Mouse (Mus musculus): ENCODE measurements around the gene Snf8. TPM values are rescaled to one million over a fixed set of nuclear protein-coding genes. Genes with fewer than 3 reads are reported as not detected.

The Snf8 gene
- polyA plus RNA-seq, 1 experiment from 2014 or later, result 92.6 TPM

GRCm38 (mm10) chr11:96075177-96075508 lies 40.5 kb downstream of the Snf8 start:
- Histone ChIP-seq H3K9me3 (replicated peaks; ENCODE audit: control insufficient read depth, low read length) (no peaks in the 10 kb centered on the region), H3K27me3 (ENCODE audit: control insufficient read depth, insufficient read depth, low read length) (no peaks in the 10 kb centered on the region), H3K36me3 (ENCODE audit: control insufficient read depth, insufficient read depth, low read length) (no peaks in the 10 kb centered on the region), H3K4me2 (ENCODE audit: low read depth, low read length) (peak overlapping the region; percentile 71), H3K4me1 (ENCODE audit: control insufficient read depth, insufficient read depth, low read length) (peaks cover 13% of the 10 kb centered on the region; the same call in 1 of the 2 replicates), H3K27ac (ENCODE audit: low read length) (peak overlapping the region; percentile 80), H3K9ac (ENCODE audit: low read length) (peak overlapping the region; percentile 88), H3K4me3 (replicated peaks; ENCODE audit: low read length) (peak overlapping the region; percentile 79)
- 2% methylated on average over 15 of the region's 15 CpGs for WGBS
- no peak for ATAC-seq (ENCODE audit: insufficient read depth, low FRiP score)

DNA sequence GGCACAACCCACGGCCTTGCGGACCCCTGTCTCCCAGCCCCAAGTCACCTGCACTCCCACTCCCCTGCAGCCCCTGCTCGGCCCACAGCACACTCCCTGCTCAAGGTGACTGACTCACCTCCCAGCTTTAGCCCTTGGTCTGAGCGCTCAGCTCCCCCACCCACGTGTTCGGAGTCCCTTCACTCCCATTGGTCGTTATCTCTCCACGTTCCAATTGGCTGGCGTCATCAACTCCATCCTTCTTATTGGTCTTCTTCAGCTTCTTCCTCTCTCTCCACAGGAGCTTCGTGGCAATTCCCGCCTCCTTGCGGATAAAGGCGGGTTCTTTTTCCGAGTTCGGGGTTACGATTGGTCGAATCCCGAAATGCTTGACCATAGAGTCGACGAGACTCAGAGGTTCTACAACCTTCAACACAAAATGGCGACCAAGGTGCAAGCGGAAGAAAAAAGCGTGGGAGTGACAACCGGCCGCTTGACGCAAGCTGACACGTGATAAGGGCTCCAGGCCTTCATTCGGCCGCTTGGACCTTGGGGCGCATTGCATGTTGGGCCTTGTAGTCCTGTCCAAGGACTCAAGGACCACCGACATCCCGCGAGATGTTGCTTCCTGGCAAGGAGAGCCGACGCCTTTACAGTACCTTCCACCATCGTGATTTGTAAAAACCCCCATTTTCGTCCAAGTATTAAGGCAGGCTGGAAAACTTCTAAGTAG lies 41.0 kb downstream of the Snf8 start, which contains the start of gene Atp5g1:
TSS of gene Atp5g1 (minus strand) at position 162 of the 712 bp plus-strand sequence.
- WGBS, result 1% methylated on average over 37 of the region's 37 CpGs
- Histone ChIP-seq H3K4me2 (ENCODE audit: low read depth, low read length) (peak within 1 kb of the TSS; percentile 71), H3K27me3 (ENCODE audit: control insufficient read depth, insufficient read depth, low read length) (no peaks in the 10 kb centered on the region), H3K36me3 (ENCODE audit: control insufficient read depth, insufficient read depth, low read length) (no peaks in the 10 kb centered on the region), H3K4me3 (replicated peaks; ENCODE audit: low read length) (peak within 1 kb of the TSS; percentile 79), H3K4me1 (ENCODE audit: control insufficient read depth, insufficient read depth, low read length) (peaks cover 13% of the 10 kb centered on the region; the same call in 1 of the 2 replicates), H3K9me3 (replicated peaks; ENCODE audit: control insufficient read depth, low read length) (no peaks in the 10 kb centered on the region), H3K9ac (ENCODE audit: low read length) (peak within 1 kb of the TSS; percentile 88), H3K27ac (ENCODE audit: low read length) (peak within 1 kb of the TSS; percentile 82)
- ATAC-seq (ENCODE audit: insufficient read depth, low FRiP score), result peak; percentile 96

DNA sequence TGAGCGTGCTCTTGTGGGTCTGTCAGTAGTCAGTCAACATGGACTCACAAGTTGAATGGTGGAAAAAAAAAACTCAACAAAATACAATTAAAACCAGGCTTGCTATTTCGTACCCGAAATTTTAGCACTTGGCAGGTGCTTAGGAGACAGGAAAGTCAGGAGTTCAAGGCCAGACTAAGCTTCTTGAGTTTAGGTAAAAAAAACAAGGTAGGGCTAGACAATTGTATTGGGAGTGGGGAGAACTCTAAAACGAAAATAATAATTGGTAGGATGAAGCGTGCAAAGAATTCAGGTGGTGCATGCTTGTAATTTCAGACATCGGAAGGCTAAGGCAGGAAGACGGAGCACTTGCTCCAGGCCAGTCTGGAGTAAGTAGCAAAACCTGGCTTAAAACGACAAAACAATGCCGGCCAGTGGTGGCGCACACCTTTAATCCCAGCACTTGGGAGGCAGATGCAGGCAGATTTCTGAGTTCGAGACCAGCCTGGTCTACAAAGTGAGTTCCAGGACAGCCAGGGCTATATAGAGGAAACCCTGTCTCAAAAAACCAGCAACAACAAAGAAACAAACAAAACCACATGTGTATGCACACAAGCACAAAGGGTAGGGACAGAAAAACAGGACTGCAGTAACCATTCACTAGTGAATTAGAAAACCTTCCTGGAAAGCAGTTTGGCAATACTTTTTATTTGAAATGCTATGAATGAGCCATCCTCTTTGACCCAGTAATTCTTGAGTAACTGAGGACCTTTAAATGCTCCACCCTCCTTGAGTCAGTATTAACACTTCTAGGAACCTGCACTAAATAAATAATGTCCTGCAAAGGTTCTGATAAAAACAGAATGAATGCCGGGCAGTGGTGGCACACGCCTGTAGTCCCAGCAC lies 41.8 kb downstream of the Snf8 start:
- no peaks in the 10 kb centered on the region for H3K27me3 ChIP-seq (ENCODE audit: control insufficient read depth, insufficient read depth, low read length)
- 57% methylated on average over 13 of the region's 13 CpGs for WGBS
- H3K27ac ChIP-seq (ENCODE audit: low read length), result peak overlapping the region; percentile 82
- H3K4me2 ChIP-seq (ENCODE audit: low read depth, low read length), result peak overlapping the region; percentile 59
- peak overlapping the region; percentile 52; the same call in 1 of the 2 replicates for H3K9ac ChIP-seq (ENCODE audit: low read length)
- H3K4me3 ChIP-seq (replicated peaks; ENCODE audit: low read length), result peak overlapping the region; percentile 42
- ATAC-seq (ENCODE audit: insufficient read depth, low FRiP score), result no peak
- peaks cover 13% of the 10 kb centered on the region; the same call in 1 of the 2 replicates for H3K4me1 ChIP-seq (ENCODE audit: control insufficient read depth, insufficient read depth, low read length)
- no peaks in the 10 kb centered on the region for H3K9me3 ChIP-seq (replicated peaks; ENCODE audit: control insufficient read depth, low read length)
- no peaks in the 10 kb centered on the region for H3K36me3 ChIP-seq (ENCODE audit: control insufficient read depth, insufficient read depth, low read length)

- Histone ChIP-seq H3K27me3 (ENCODE audit: control insufficient read depth, insufficient read depth, low read length) (peaks cover 5% of the 10 kb centered on the region; the same call in 1 of the 2 replicates), H3K9ac (ENCODE audit: low read length) (no peak overlapping the region), H3K4me2 (ENCODE audit: low read depth, low read length) (no peak overlapping the region), H3K4me1 (ENCODE audit: control insufficient read depth, insufficient read depth, low read length) (no peaks in the 10 kb centered on the region), H3K9me3 (replicated peaks; ENCODE audit: control insufficient read depth, low read length) (no peaks in the 10 kb centered on the region), H3K36me3 (ENCODE audit: control insufficient read depth, insufficient read depth, low read length) (no peaks in the 10 kb centered on the region), H3K27ac (ENCODE audit: low read length) (no peak overlapping the region), H3K4me3 (replicated peaks; ENCODE audit: low read length) (no peak overlapping the region)
- no peak for ATAC-seq (ENCODE audit: insufficient read depth, low FRiP score)
- 75% methylated on average over 5 of the region's 5 CpGs for WGBS
Measured at GRCm38 (mm10) chr11:96080736-96081135, 46.1 kb downstream of the Snf8 start.

DNA sequence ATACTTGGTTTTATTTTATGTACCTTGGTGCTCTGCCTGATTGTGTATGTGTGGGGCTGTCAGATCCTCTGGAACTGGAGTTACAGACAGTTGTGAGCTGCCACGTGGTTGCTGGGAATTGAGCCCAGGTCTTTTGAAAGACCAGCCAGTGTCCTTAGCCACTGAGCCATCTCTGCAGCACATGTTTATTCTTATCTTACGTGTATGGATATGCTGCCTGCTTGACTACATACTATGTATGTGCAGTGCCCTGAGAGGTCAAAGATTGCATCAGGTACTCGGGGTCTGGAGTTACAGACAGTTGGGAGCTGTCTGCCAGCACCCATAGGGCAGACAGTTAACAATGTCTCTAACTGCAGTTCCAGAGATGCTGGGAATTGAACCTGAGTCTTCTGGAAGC lies 48.0 kb downstream of the Snf8 start:
- WGBS, result 69% methylated on average over 3 of the region's 3 CpGs
- no peaks in the 10 kb centered on the region for H3K9me3 ChIP-seq (replicated peaks; ENCODE audit: control insufficient read depth, low read length)
- H3K4me3 ChIP-seq (replicated peaks; ENCODE audit: low read length), result no peak overlapping the region
- H3K4me1 ChIP-seq (ENCODE audit: control insufficient read depth, insufficient read depth, low read length), result no peaks in the 10 kb centered on the region
- ATAC-seq (ENCODE audit: insufficient read depth, low FRiP score), result no peak
- H3K36me3 ChIP-seq (ENCODE audit: control insufficient read depth, insufficient read depth, low read length), result no peaks in the 10 kb centered on the region
- no peak overlapping the region for H3K4me2 ChIP-seq (ENCODE audit: low read depth, low read length)
- no peak overlapping the region for H3K27ac ChIP-seq (ENCODE audit: low read length)
- no peak overlapping the region for H3K9ac ChIP-seq (ENCODE audit: low read length)
- H3K27me3 ChIP-seq (ENCODE audit: control insufficient read depth, insufficient read depth, low read length), result peaks cover 5% of the 10 kb centered on the region; the same call in 1 of the 2 replicates

GRCm38 (mm10) chr11:96087981-96088380 lies 53.3 kb downstream of the Snf8 start:
- no peak overlapping the region for H3K27ac ChIP-seq (ENCODE audit: low read length)

GRCm38 (mm10) chr11:96091073-96091472 lies 56.4 kb downstream of the Snf8 start:
- WGBS, result 65% methylated on average over 2 of the region's 2 CpGs

More at GRCm38 (mm10) chr11:96087981-96088380, 53.3 kb downstream of the Snf8 start:
- no peak overlapping the region for H3K4me3 ChIP-seq (replicated peaks; ENCODE audit: low read length)
- no peak for ATAC-seq (ENCODE audit: insufficient read depth, low FRiP score)
- H3K4me2 ChIP-seq (ENCODE audit: low read depth, low read length), result no peak overlapping the region
- no peaks in the 10 kb centered on the region for H3K36me3 ChIP-seq (ENCODE audit: control insufficient read depth, insufficient read depth, low read length)
- H3K27me3 ChIP-seq (ENCODE audit: control insufficient read depth, insufficient read depth, low read length), result peaks cover 5% of the 10 kb centered on the region; the same call in 1 of the 2 replicates
- H3K4me1 ChIP-seq (ENCODE audit: control insufficient read depth, insufficient read depth, low read length), result no peaks in the 10 kb centered on the region
- H3K9me3 ChIP-seq (replicated peaks; ENCODE audit: control insufficient read depth, low read length), result 0 out of 2 replicates have a peak, but pooled peaks cover 5% of the 10 kb centered on the region
- WGBS, result 85% methylated on average over 6 of the region's 6 CpGs
- no peak overlapping the region for H3K9ac ChIP-seq (ENCODE audit: low read length)

GRCm38 (mm10) chr11:96092674-96093291 lies 58.1 kb downstream of the Snf8 start:
- 38% methylated on average over 7 of the region's 7 CpGs for WGBS
- no peak overlapping the region for H3K27ac ChIP-seq (ENCODE audit: low read length)
- no peak overlapping the region for H3K9ac ChIP-seq (ENCODE audit: low read length)

More at GRCm38 (mm10) chr11:96091073-96091472, 56.4 kb downstream of the Snf8 start:
- H3K27ac ChIP-seq (ENCODE audit: low read length), result no peak overlapping the region
- no peaks in the 10 kb centered on the region for H3K4me1 ChIP-seq (ENCODE audit: control insufficient read depth, insufficient read depth, low read length)
- no peak overlapping the region for H3K4me2 ChIP-seq (ENCODE audit: low read depth, low read length)
- peak; percentile 56; the same call in 1 of the 2 replicates for ATAC-seq (ENCODE audit: insufficient read depth, low FRiP score)
- H3K9ac ChIP-seq (ENCODE audit: low read length), result no peak overlapping the region
- H3K9me3 ChIP-seq (replicated peaks; ENCODE audit: control insufficient read depth, low read length), result 0 out of 2 replicates have a peak, but pooled peaks cover 5% of the 10 kb centered on the region
- H3K4me3 ChIP-seq (replicated peaks; ENCODE audit: low read length), result no peak overlapping the region
- no peaks in the 10 kb centered on the region for H3K27me3 ChIP-seq (ENCODE audit: control insufficient read depth, insufficient read depth, low read length)
- H3K36me3 ChIP-seq (ENCODE audit: control insufficient read depth, insufficient read depth, low read length), result no peaks in the 10 kb centered on the region

More at GRCm38 (mm10) chr11:96092674-96093291, 58.1 kb downstream of the Snf8 start:
- no peaks in the 10 kb centered on the region for H3K36me3 ChIP-seq (ENCODE audit: control insufficient read depth, insufficient read depth, low read length)
- peaks cover 7% of the 10 kb centered on the region; the same call in 1 of the 2 replicates for H3K4me1 ChIP-seq (ENCODE audit: control insufficient read depth, insufficient read depth, low read length)
- H3K27me3 ChIP-seq (ENCODE audit: control insufficient read depth, insufficient read depth, low read length), result no peaks in the 10 kb centered on the region
- no peak overlapping the region for H3K4me2 ChIP-seq (ENCODE audit: low read depth, low read length)
- no peak for ATAC-seq (ENCODE audit: insufficient read depth, low FRiP score)
- 0 out of 2 replicates have a peak, but pooled peaks cover 5% of the 10 kb centered on the region for H3K9me3 ChIP-seq (replicated peaks; ENCODE audit: control insufficient read depth, low read length)
- no peak overlapping the region for H3K4me3 ChIP-seq (replicated peaks; ENCODE audit: low read length)
